Mouse (Mus musculus) forebrain, embryonic 13.5 days (tissue): ENCODE data around the gene Fam76a. TPM values are rescaled to one million over a fixed set of nuclear protein-coding genes. Genes with fewer than 3 reads are reported as not detected.
"Not testable (repeated sequence)": the region's sequence is repeated elsewhere in the genome, so short reads cannot be mapped to it uniquely, and the experiment has no call there.

Source experiments
- ATAC-seq: fragments of 200-750 bp; cut with Nextera tagmentation; 2 replicates; pipeline ENCODE4 v1.8.0; 2017
- H3K27ac ChIP-seq: fragments of 300-500 bp; sonication (generic); 2 replicates; pipeline ENCODE4 v1.5.1; 2015; ENCODE audit warnings: inconsistent platforms, mild to moderate bottlenecking, moderate library complexity
- H3K27me3 ChIP-seq: fragments of 300-500 bp; sonication (generic); 2 replicates; pipeline ENCODE4 v1.6.1; 2015; ENCODE audit warnings: mild to moderate bottlenecking, inconsistent platforms
- H3K36me3 ChIP-seq: fragments of 300-500 bp; sonication (generic); 2 replicates; pipeline ENCODE4 v1.6.1; 2015; ENCODE audit warnings: mild to moderate bottlenecking, inconsistent platforms; ENCODE audit not compliant: poor library complexity, severe bottlenecking
- H3K4me1 ChIP-seq: fragments of 300-500 bp; sonication (generic); 2 replicates; pipeline ENCODE4 v1.6.1; 2015; ENCODE audit warnings: inconsistent platforms
- H3K4me2 ChIP-seq: fragments of 300-500 bp; sonication (generic); 2 replicates; pipeline ENCODE4 v1.6.1; 2015; ENCODE audit warnings: inconsistent platforms, mild to moderate bottlenecking, moderate library complexity
- H3K4me3 ChIP-seq: fragments of 300-500 bp; sonication (generic); 2 replicates; pipeline ENCODE4 v1.5.1; 2015; ENCODE audit warnings: mild to moderate bottlenecking, inconsistent platforms
- H3K9ac ChIP-seq: fragments of 300-500 bp; sonication (generic); 2 replicates; pipeline ENCODE4 v1.6.1; 2015; ENCODE audit warnings: mild to moderate bottlenecking, inconsistent platforms
- H3K9me3 ChIP-seq: fragments of 300-500 bp; sonication (generic); replicated peaks from 2 replicates; pipeline ENCODE4 v1.6.1; 2016; ENCODE audit warnings: inconsistent platforms
- WGBS: fragments of 180-500 bp; shearing (Covaris S2); methylation state at CpG from one replicate; pipeline ENCODE4 v1.1.7; 2015; 5-methylcytosine and 5-hydroxymethylcytosine counted together
- polyA plus RNA-seq: library from polyadenylated mRNA; unstranded; fragments of >200 nt; fragmentation: Nextera tagmentation; extraction: Ambion mirVana; gene quantifications from 2 replicates; pipeline ENCODE4 v1.2.1, GENCODE M21; 2015

Fam76a gene
- polyA plus RNA-seq, 1 experiment from 2014 or later: 35.2 TPM

- H3K4me2 ChIP-seq: no peak overlapping the region
- no peak for ATAC-seq
Measured at GRCm38 (mm10) chr4:132941012-132941729, 18.8 kb upstream of the Fam76a start.

GRCm38 (mm10) chr4:132939421-132940127, 17.2 kb upstream of the Fam76a start:
- Histone ChIP-seq H3K36me3 (no peaks in the 10 kb centered on the region), H3K27me3 (no peaks in the 10 kb centered on the region), H3K9ac (no peak overlapping the region), H3K4me1 (peaks cover 17% of the 10 kb centered on the region; the same call in 1 of the 2 replicates), H3K27ac (no peak overlapping the region), H3K4me2 (no peak overlapping the region), H3K4me3 (no peak overlapping the region), H3K9me3 (no peaks in the 10 kb centered on the region)
- ATAC-seq: no peak
- WGBS: 21% methylated on average over 22 of the region's 22 CpGs

More at GRCm38 (mm10) chr4:132941012-132941729, 18.8 kb upstream of the Fam76a start:
- Histone ChIP-seq H3K4me1 (peaks cover 18% of the 10 kb centered on the region), H3K9ac (no peak overlapping the region), H3K27me3 (no peaks in the 10 kb centered on the region), H3K9me3 (no peaks in the 10 kb centered on the region), H3K36me3 (no peaks in the 10 kb centered on the region), H3K4me3 (no peak overlapping the region), H3K27ac (no peak overlapping the region)
- 55% methylated on average over 23 of the region's 23 CpGs for WGBS

- Histone ChIP-seq H3K9me3 (no peaks in the 10 kb centered on the region), H3K36me3 (no peaks in the 10 kb centered on the region), H3K4me3 (no peak overlapping the region), H3K4me1 (peaks cover 18% of the 10 kb centered on the region; the same call in 1 of the 2 replicates), H3K27me3 (no peaks in the 10 kb centered on the region), H3K9ac (peak overlapping the region; percentile 38; the same call in 1 of the 2 replicates), H3K27ac (peak overlapping the region; percentile 83), H3K4me2 (peak overlapping the region; percentile 35)
- peak; percentile 88 for ATAC-seq
- WGBS: 46% methylated on average over 12 of the region's 12 CpGs
Measured at GRCm38 (mm10) chr4:132938181-132938941, 16.0 kb upstream of the Fam76a start.

- 24% methylated on average over 7 of the region's 7 CpGs for WGBS
- Histone ChIP-seq H3K4me3 (no peak overlapping the region), H3K9ac (no peak overlapping the region), H3K36me3 (no peaks in the 10 kb centered on the region), H3K27me3 (no peaks in the 10 kb centered on the region), H3K27ac (no peak overlapping the region), H3K4me2 (no peak overlapping the region), H3K4me1 (peaks cover 18% of the 10 kb centered on the region; the same call in 1 of the 2 replicates), H3K9me3 (no peaks in the 10 kb centered on the region)
- no peak for ATAC-seq
Measured at GRCm38 (mm10) chr4:132934639-132935038, 12.3 kb upstream of the Fam76a start.

GRCm38 (mm10) chr4:132932752-132933404, 10.5 kb upstream of the Fam76a start:
- Histone ChIP-seq H3K4me2 (no peak overlapping the region), H3K4me3 (no peak overlapping the region), H3K4me1 (0 out of 2 replicates have a peak, but pooled peaks cover 7% of the 10 kb centered on the region), H3K27me3 (no peaks in the 10 kb centered on the region), H3K27ac (no peak overlapping the region), H3K36me3 (no peaks in the 10 kb centered on the region), H3K9ac (no peak overlapping the region), H3K9me3 (no peaks in the 10 kb centered on the region)
- WGBS: 80% methylated on average over 4 of the region's 4 CpGs
- no peak for ATAC-seq

- Histone ChIP-seq H3K9me3 (no peaks in the 10 kb centered on the region), H3K36me3 (no peaks in the 10 kb centered on the region), H3K4me2 (no peak overlapping the region), H3K4me1 (0 out of 2 replicates have a peak, but pooled peaks cover 6% of the 10 kb centered on the region), H3K4me3 (no peak overlapping the region), H3K27me3 (no peaks in the 10 kb centered on the region), H3K9ac (no peak overlapping the region), H3K27ac (no peak overlapping the region)
- no peak for ATAC-seq
- 4% methylated on average over 8 of the region's 8 CpGs for WGBS
Measured at GRCm38 (mm10) chr4:132930784-132931183, 8.4 kb upstream of the Fam76a start.

- not testable (repeated sequence) for H3K36me3 ChIP-seq, H3K4me2 ChIP-seq, H3K9ac ChIP-seq, H3K4me1 ChIP-seq, H3K9me3 ChIP-seq, H3K27me3 ChIP-seq, H3K27ac ChIP-seq, ATAC-seq, H3K4me3 ChIP-seq
- 79% methylated on average over 2 of the region's 2 CpGs for WGBS
Measured at GRCm38 (mm10) chr4:132926520-132926919, 4.2 kb upstream of the Fam76a start.

GRCm38 (mm10) chr4:132922061-132922530, 262 bp downstream of the Fam76a start:
- Histone ChIP-seq H3K36me3 (peaks cover 22% of the 10 kb centered on the region), H3K4me1 (peaks cover 12% of the 10 kb centered on the region), H3K27ac (peak overlapping the region; percentile 85), H3K4me3 (peak overlapping the region; percentile 94), H3K27me3 (no peaks in the 10 kb centered on the region), H3K4me2 (peak overlapping the region; percentile 86), H3K9ac (peak overlapping the region; percentile 96), H3K9me3 (no peaks in the 10 kb centered on the region)
- WGBS: 0% methylated on average over 40 of the region's 50 CpGs
- ATAC-seq: peak; percentile 56; the same call in 1 of the 2 replicates

- Histone ChIP-seq H3K27ac (no peak overlapping the region), H3K4me2 (peak overlapping the region; percentile 86)
- 40% methylated on average over 12 of the region's 12 CpGs for WGBS
Measured at GRCm38 (mm10) chr4:132921488-132921887, 870 bp downstream of the Fam76a start.

GRCm38 (mm10) chr4:132920171-132920570, 2.2 kb downstream of the Fam76a start:
- H3K4me2 ChIP-seq: no peak overlapping the region
- H3K4me3 ChIP-seq: no peak overlapping the region
- H3K27me3 ChIP-seq: no peaks in the 10 kb centered on the region
- peaks cover 40% of the 10 kb centered on the region for H3K36me3 ChIP-seq
- H3K27ac ChIP-seq: no peak overlapping the region
- H3K9me3 ChIP-seq: no peaks in the 10 kb centered on the region
- WGBS: 86% methylated on average over 4 of the region's 4 CpGs
- H3K4me1 ChIP-seq: peaks cover 12% of the 10 kb centered on the region
- ATAC-seq: no peak
- no peak overlapping the region for H3K9ac ChIP-seq

More at GRCm38 (mm10) chr4:132921488-132921887, 870 bp downstream of the Fam76a start:
- peaks cover 26% of the 10 kb centered on the region for H3K36me3 ChIP-seq
- H3K4me3 ChIP-seq: peak overlapping the region; percentile 94
- H3K4me1 ChIP-seq: peaks cover 12% of the 10 kb centered on the region
- H3K27me3 ChIP-seq: no peaks in the 10 kb centered on the region
- H3K9me3 ChIP-seq: no peaks in the 10 kb centered on the region
- ATAC-seq: no peak
- peak overlapping the region; percentile 96 for H3K9ac ChIP-seq

- WGBS: 90% methylated on average over 6 of the region's 6 CpGs
- H3K27me3 ChIP-seq, H3K4me3 ChIP-seq, H3K4me2 ChIP-seq, ATAC-seq, H3K9ac ChIP-seq, H3K9me3 ChIP-seq, H3K27ac ChIP-seq: not testable (repeated sequence)
- Histone ChIP-seq H3K36me3 (peaks cover 56% of the 10 kb centered on the region), H3K4me1 (peaks cover 12% of the 10 kb centered on the region)
Measured at GRCm38 (mm10) chr4:132918493-132918892, 3.9 kb downstream of the Fam76a start.
